Comparison of ENCODE assay signal across 8 mouse cellular contexts in the genomic region with DNA sequence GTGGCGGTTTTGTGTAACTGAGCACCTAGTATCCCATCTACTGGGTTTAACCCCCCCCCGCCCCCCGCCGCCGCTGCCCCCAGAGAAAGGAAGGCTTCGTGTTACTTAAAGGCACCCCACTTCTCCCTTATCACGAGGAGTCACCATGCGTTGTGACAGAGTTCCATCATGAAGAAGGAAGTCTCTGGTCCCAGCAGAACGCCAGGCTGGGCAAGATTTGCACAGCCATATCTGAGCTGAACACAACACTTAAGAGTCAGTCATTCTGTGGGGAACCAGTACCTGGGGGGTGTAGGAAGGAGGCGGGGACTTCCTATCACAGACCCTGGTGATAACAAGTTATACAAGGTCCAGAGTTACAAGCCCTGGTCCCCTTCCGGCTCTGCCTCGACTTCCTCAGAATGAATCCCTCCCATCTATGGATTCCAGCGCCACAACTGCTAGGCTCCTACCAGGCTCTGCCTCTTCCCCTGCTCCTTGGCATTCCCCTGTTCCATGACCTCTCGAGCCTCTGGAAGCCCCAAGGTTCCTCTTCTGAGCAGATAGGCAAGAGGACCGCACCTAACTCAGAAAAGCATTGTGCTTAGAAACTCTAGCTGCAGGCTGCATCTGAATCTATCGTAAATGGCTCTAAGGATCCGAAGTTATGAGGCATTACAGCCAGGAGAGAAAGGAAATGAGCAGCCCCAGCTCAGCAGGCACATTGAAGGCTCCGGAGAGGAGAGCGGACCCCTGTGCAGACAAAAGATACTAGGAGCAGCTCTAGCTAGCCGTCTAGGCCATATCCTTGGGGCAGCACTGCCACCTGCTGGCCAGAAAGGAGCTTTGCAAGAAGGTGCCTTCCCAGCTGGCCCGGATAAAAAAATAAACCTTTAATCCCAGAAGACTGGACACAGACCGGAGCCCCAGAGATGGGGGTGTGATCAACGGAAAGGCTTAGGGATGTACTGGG. TPM values are rescaled to one million over a fixed set of nuclear protein-coding genes. Genes with fewer than 3 reads are reported as not detected.
DNase-seq lines count a peak whose midpoint lies in the region; ATAC-seq lines count a peak whose summit lies in the region.

No protein-coding gene starts in this region.

- H3K36me3 ChIP-seq in embryonic facial prominence, embryonic 14.5 days (ENCODE audit: control insufficient read depth, insufficient read depth, low read length) = no peaks in the 10 kb centered on the region
- no peaks in the 10 kb centered on the region for H3K36me3 ChIP-seq in heart, embryonic 13.5 days
- no peaks in the 10 kb centered on the region for H3K36me3 ChIP-seq in liver, embryonic 12.5 days
- no peaks in the 10 kb centered on the region for H3K36me3 ChIP-seq in neural tube, embryonic 12.5 days

- ATAC-seq in embryonic facial prominence, embryonic 14.5 days (ENCODE audit: low read depth) = peak; percentile 81
- no peak for ATAC-seq in heart, embryonic 13.5 days (ENCODE audit: extremely low read depth, insufficient number of reproducible peaks, low FRiP score, low TSS enrichment)
- ATAC-seq in liver, embryonic 12.5 days = no peak
- ATAC-seq in neural tube, embryonic 12.5 days (ENCODE audit: low FRiP score, low read depth) = peak; percentile 85

- H3K27ac ChIP-seq in embryonic facial prominence, embryonic 14.5 days (replicated peaks; ENCODE audit: low read depth, low read length) = no peak overlapping the region
- no peak overlapping the region for H3K27ac ChIP-seq in heart, embryonic 13.5 days (replicated peaks)
- no peak overlapping the region for H3K27ac ChIP-seq in liver, embryonic 12.5 days
- H3K27ac ChIP-seq in neural tube, embryonic 12.5 days = no peak overlapping the region

- H3K27me3 ChIP-seq in embryonic facial prominence, embryonic 14.5 days (replicated peaks; ENCODE audit: control insufficient read depth, insufficient read depth, low read length) = no peaks in the 10 kb centered on the region
- H3K27me3 ChIP-seq in heart, embryonic 13.5 days (replicated peaks) = no peaks in the 10 kb centered on the region; the same call in 1 of the 2 replicates
- H3K27me3 ChIP-seq in liver, embryonic 12.5 days (replicated peaks) = peaks cover 5% of the 10 kb centered on the region; the same call in 1 of the 2 replicates
- H3K27me3 ChIP-seq in neural tube, embryonic 12.5 days (replicated peaks) = no peaks in the 10 kb centered on the region

- H3K9me3 ChIP-seq in embryonic facial prominence, embryonic 14.5 days (ENCODE audit: control insufficient read depth, low read length) = peaks cover 6% of the 10 kb centered on the region
- H3K9me3 ChIP-seq in heart, embryonic 13.5 days = 0 out of 2 replicates have a peak, but pooled peaks cover 7% of the 10 kb centered on the region
- H3K9me3 ChIP-seq in liver, embryonic 12.5 days (replicated peaks) = no peaks in the 10 kb centered on the region
- no peaks in the 10 kb centered on the region for H3K9me3 ChIP-seq in neural tube, embryonic 12.5 days

- H3K4me2 ChIP-seq in embryonic facial prominence, embryonic 14.5 days (ENCODE audit: low read depth, low read length) = no peak overlapping the region
- H3K4me2 ChIP-seq in heart, embryonic 13.5 days = peak overlapping the region; percentile 18
- peak overlapping the region; percentile 19 for H3K4me2 ChIP-seq in liver, embryonic 12.5 days
- no peak overlapping the region for H3K4me2 ChIP-seq in neural tube, embryonic 12.5 days (replicated peaks)

- no peak overlapping the region for H3K4me3 ChIP-seq in embryonic facial prominence, embryonic 14.5 days (ENCODE audit: low read depth, low read length)
- no peak overlapping the region for H3K4me3 ChIP-seq in heart, embryonic 13.5 days
- no peak overlapping the region for H3K4me3 ChIP-seq in liver, embryonic 12.5 days
- no peak overlapping the region for H3K4me3 ChIP-seq in neural tube, embryonic 12.5 days

- WGBS in embryonic facial prominence, embryonic 14.5 days = 57% methylated on average over 23 of the region's 23 CpGs
- WGBS in heart, embryonic 13.5 days = 40% methylated on average over 23 of the region's 23 CpGs
- WGBS in liver, embryonic 12.5 days (ENCODE audit: insufficient replicate concordance) = 25% methylated on average over 23 of the region's 23 CpGs
- WGBS in neural tube, embryonic 12.5 days = 59% methylated on average over 23 of the region's 23 CpGs

- H3K9ac ChIP-seq in embryonic facial prominence, embryonic 14.5 days (ENCODE audit: low read depth, low read length) = no peak overlapping the region
- H3K9ac ChIP-seq in heart, embryonic 13.5 days = no peak overlapping the region
- no peak overlapping the region for H3K9ac ChIP-seq in liver, embryonic 12.5 days
- H3K9ac ChIP-seq in neural tube, embryonic 12.5 days = no peak overlapping the region

- no peaks in the 10 kb centered on the region for H3K4me1 ChIP-seq in embryonic facial prominence, embryonic 14.5 days (ENCODE audit: control insufficient read depth, insufficient read depth, low read length)
- 0 out of 2 replicates have a peak, but pooled peaks cover 4% of the 10 kb centered on the region for H3K4me1 ChIP-seq in heart, embryonic 13.5 days
- H3K4me1 ChIP-seq in liver, embryonic 12.5 days = no peaks in the 10 kb centered on the region
- no peaks in the 10 kb centered on the region for H3K4me1 ChIP-seq in neural tube, embryonic 12.5 days

- DNase-seq in CD8-positive naive resting alpha-beta T cell, adult 2 months (ENCODE audit: low read depth in 2 of 2, low spot score in 2 of 2) = peak; percentile 26 to 41
- DNase-seq in adrenal gland, postnatal 36 days = peak; percentile 66 to 76
- DNase-seq in embryonic facial prominence, embryonic 14.5 days (ENCODE audit: low spot score) = peak; percentile 74
- peak; percentile 80 for DNase-seq in kidney, postnatal 10 days
- peak; percentile 79 for DNase-seq in testis, postnatal 10 days (ENCODE audit: low spot score)

RNA-seq across cellular contexts. Expression of gene Fam114a2, which starts 51.0 kb away (rescaled TPM):
- 10 to 100 TPM; 56.8 to 72.0 TPM for total RNA-seq in adrenal gland, postnatal 36 days (2021)
- polyA plus RNA-seq in embryonic facial prominence, embryonic 14.5 days (2014; fragmentation: Nextera tagmentation; extraction: Ambion mirVana) = 47.7 and 49.5 TPM in 2 replicates
- polyA plus RNA-seq in heart, embryonic 13.5 days (2015; fragmentation: Nextera tagmentation; extraction: Ambion mirVana) = 63.5 and 64.4 TPM in 2 replicates
- polyA plus RNA-seq in liver, embryonic 12.5 days (2016; fragmentation: Nextera tagmentation; extraction: Ambion mirVana) = 37.2 and 42.1 TPM in 2 replicates
- polyA plus RNA-seq in neural tube, embryonic 12.5 days (2016; fragmentation: Nextera tagmentation; extraction: Ambion mirVana) = 89.9 and 93.2 TPM in 2 replicates

RNA-seq across cellular contexts. Expression of gene Mfap3, which starts 51.0 kb away (rescaled TPM):
- 10 to 100 TPM; 25.5 to 29.7 TPM for total RNA-seq in adrenal gland, postnatal 36 days (2021)
- polyA plus RNA-seq in embryonic facial prominence, embryonic 14.5 days (2014; fragmentation: Nextera tagmentation; extraction: Ambion mirVana) = 41.0 and 44.4 TPM in 2 replicates
- 27.2 and 31.3 TPM in 2 replicates for polyA plus RNA-seq in heart, embryonic 13.5 days (2015; fragmentation: Nextera tagmentation; extraction: Ambion mirVana)
- 14.6 and 15.9 TPM in 2 replicates for polyA plus RNA-seq in liver, embryonic 12.5 days (2016; fragmentation: Nextera tagmentation; extraction: Ambion mirVana)
- 54.6 and 56.6 TPM in 2 replicates for polyA plus RNA-seq in neural tube, embryonic 12.5 days (2016; fragmentation: Nextera tagmentation; extraction: Ambion mirVana)

Comparison
In these comparisons a context has a peak if more than half of its experiments do, and no peak if none do; other contexts are left out.
1. ATAC-seq: peak in embryonic facial prominence, embryonic 14.5 days (single experiment) and neural tube, embryonic 12.5 days (single experiment); none in heart, embryonic 13.5 days (single experiment) and liver, embryonic 12.5 days (single experiment).
2. H3K4me2 ChIP-seq: peak in heart, embryonic 13.5 days (single experiment) and liver, embryonic 12.5 days (single experiment); none in embryonic facial prominence, embryonic 14.5 days (single experiment) and neural tube, embryonic 12.5 days (single experiment).
3. Peak in every context shown above with its lines, with median percentiles within 50 percentile points of each other: DNase-seq.